1 mouse cellular context compared by ENCODE assay signal in genomic region chr7:45529461-45529860, GRCm38 (mm10).
TF ChIP-seq lines count a peak whose summit lies in the region.

No protein-coding gene starts in this region.

TF ChIP-seq in CH12.LX, 34 proteins besides CTCF, POLR2A, EP300 and RAD21:
- TF ChIP-seq ELF1 (IDR thresholded peaks at IDR 0.05; ENCODE audit: low read depth, low read length) (peak; percentile 35; the same call in 1 of the 2 replicates), MAX (IDR thresholded peaks at IDR 0.05; ENCODE audit: low read length) (no peak), E2F4 (IDR thresholded peaks at IDR 0.05; ENCODE audit: insufficient replicate concordance, low read depth, low read length) (no peak), NRF1 (IDR thresholded peaks at IDR 0.05; ENCODE audit: low read depth, low read length) (no peak), MAZ (IDR thresholded peaks at IDR 0.05; ENCODE audit: low read depth, low read length) (0 out of 2 replicates have a peak, but pooled peaks have one; percentile 16), ZC3H11A (IDR thresholded peaks at IDR 0.05; ENCODE audit: low read depth, low read length) (no peak), SMC3 (IDR thresholded peaks at IDR 0.05; ENCODE audit: low read depth, low read length) (no peak), MXI1 (IDR thresholded peaks at IDR 0.05; ENCODE audit: low read depth, low read length) (no peak)
